Mouse (Mus musculus) heart, adult 2 months (tissue): Measurements from ENCODE around the gene Tjap1. TPM values are rescaled to one million over a fixed set of nuclear protein-coding genes. Genes with fewer than 3 reads are reported as not detected.

ENCODE experiments used
- DNase-seq, 2 experiments: peaks; one replicate each; pipeline ENCODE4 v3.0.0; 2021
- H3K27ac ChIP-seq: fragments of 200-600 bp; 2 replicates; pipeline ENCODE4 v1.8.1; 2022
- H3K27me3 ChIP-seq: fragments of 200-500 bp; 2 replicates; pipeline ENCODE4 v1.6.1; 2012; ENCODE audit warnings: mild to moderate bottlenecking, low read length, inconsistent platforms, mixed read lengths; ENCODE audit not compliant: control insufficient read depth, insufficient read depth
- H3K36me3 ChIP-seq: fragments of 200-500 bp; 2 replicates; pipeline ENCODE4 v1.6.1; 2012; ENCODE audit warnings: low read length, inconsistent platforms; ENCODE audit not compliant: control insufficient read depth, insufficient read depth
- H3K4me1 ChIP-seq: fragments of 200-500 bp; 2 replicates; pipeline ENCODE4 v1.6.1; 2011; ENCODE audit warnings: low read length; ENCODE audit not compliant: control insufficient read depth, insufficient read depth
- H3K4me3 ChIP-seq: fragments of 200-600 bp; 2 replicates; pipeline ENCODE4 v1.8.1; 2022
- H3K79me2 ChIP-seq: fragments of 200-500 bp; replicated peaks from 2 replicates; pipeline ENCODE4 v1.6.1; 2012; ENCODE audit warnings: mild to moderate bottlenecking, inconsistent platforms, low read length, moderate library complexity, mixed read lengths; ENCODE audit not compliant: control insufficient read depth, insufficient read depth
- H3K9ac ChIP-seq: fragments of 200-500 bp; 2 replicates; pipeline ENCODE4 v1.6.1; 2012; ENCODE audit warnings: low read depth, mild to moderate bottlenecking, control low read depth, inconsistent platforms, low read length, mixed read lengths
- CTCF ChIP-seq: fragments of 200-600 bp; IDR thresholded peaks from 2 replicates; pipeline ENCODE4 v1.8.1; 2022; ENCODE audit warnings: antibody characterized with exemption, mild to moderate bottlenecking, moderate library complexity
- EP300 ChIP-seq: fragments of 200-500 bp; IDR thresholded peaks from 2 replicates; pipeline ENCODE4 v1.6.1; 2011; ENCODE audit warnings: low read depth, low read length, control low read depth; ENCODE audit not compliant: insufficient read depth
- POLR2A ChIP-seq: fragments of 200-500 bp; IDR thresholded peaks from 2 replicates; pipeline ENCODE4 v1.6.1; 2011; ENCODE audit warnings: mild to moderate bottlenecking, low read depth, low read length, control low read depth; ENCODE audit not compliant: insufficient read depth
- WGBS: fragments of 180-500 bp; shearing (Covaris S2); methylation state at CpG from one replicate; pipeline ENCODE4 v1.1.7; 2018; 5-methylcytosine and 5-hydroxymethylcytosine counted together
- intact Hi-C: fragments of 180-260 bp; cut with DNase I; formaldehyde crosslinking; loops from one replicate; pipeline ENCODE4 v1.15.1; 2025
- polyA plus RNA-seq: library from polyadenylated mRNA; depleted of rRNA; stranded (reverse); fragments of >200 nt; gene quantifications from 2 replicates; pipeline ENCODE4 v1.2.3, GENCODE M21; 2012
- total RNA-seq, 2 experiments: library from RNA; stranded (reverse); gene quantifications; 2 replicates each; pipeline ENCODE4 v1.2.3; 2021

The Tjap1 gene
- total and polyA plus RNA-seq, 3 experiments: 28.3 to 39.1 (median 34.7) TPM

DNA sequence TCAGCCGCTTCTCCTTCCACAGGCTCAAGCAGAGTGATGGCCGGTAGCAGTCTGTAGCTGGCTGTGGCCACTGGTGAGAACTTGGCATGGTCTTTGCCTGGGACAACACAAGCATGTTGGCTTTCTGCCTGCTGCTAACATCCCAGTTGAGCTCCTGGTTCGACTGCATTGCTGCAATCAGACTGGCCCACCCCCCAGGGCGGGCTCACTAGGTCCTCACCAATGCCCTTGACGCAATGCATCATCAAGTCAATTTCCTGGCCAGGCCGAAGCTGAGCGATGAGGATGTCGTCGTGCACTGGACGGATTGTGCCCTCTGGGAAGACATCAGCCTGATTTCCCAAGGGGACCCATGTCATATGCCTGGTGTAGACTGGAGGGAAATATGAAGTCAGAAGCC is 38.2 kb downstream of the Tjap1 start:
- Histone ChIP-seq H3K4me3 (no peak overlapping the region), H3K27ac (no peak overlapping the region), H3K36me3 (peaks cover 4% of the 10 kb centered on the region; the same call in 1 of the 2 replicates), H3K79me2 (peaks cover 2% of the 10 kb centered on the region; the same call in 1 of the 2 replicates), H3K9ac (no peak overlapping the region), H3K4me1 (peaks cover 5% of the 10 kb centered on the region; the same call in 1 of the 2 replicates), H3K27me3 (no peaks in the 10 kb centered on the region)
- TF ChIP-seq POLR2A (no peak), EP300 (no peak), CTCF (no peak)
- WGBS: 54% methylated on average over 10 of the region's 10 CpGs
- intact Hi-C loops: no loop called here
- DNase-seq: peak in 1 of 2 experiments; percentile 39

DNA sequence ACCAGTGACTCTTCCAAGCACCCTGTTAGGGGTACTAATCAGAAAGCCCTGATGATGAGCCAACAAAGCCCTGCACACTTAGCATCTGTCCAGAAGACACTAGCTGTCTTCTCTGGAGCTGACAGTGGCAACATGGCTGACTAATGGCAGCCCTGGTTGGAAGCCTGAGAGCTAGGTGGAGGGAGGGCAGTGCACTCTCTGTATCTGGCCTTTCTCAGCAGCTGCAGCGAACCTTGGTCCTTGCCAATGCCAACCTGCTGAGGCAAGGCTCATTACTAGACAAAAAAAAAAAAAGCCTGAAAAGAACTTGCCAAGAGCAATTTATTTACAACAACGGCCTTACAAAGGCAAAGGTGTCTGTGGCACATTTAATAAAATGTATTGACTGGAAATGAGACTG is 39.2 kb downstream of the Tjap1 start:
- H3K27me3 ChIP-seq: no peaks in the 10 kb centered on the region
- H3K4me3 ChIP-seq: no peak overlapping the region
- H3K36me3 ChIP-seq: peaks cover 2% of the 10 kb centered on the region; the same call in 1 of the 2 replicates
- H3K27ac ChIP-seq: no peak overlapping the region
- WGBS: 80% methylated on average over 2 of the region's 2 CpGs
- intact Hi-C loops: no loop called here
- H3K9ac ChIP-seq: no peak overlapping the region
- no peak for DNase-seq
- H3K79me2 ChIP-seq: peaks cover 2% of the 10 kb centered on the region; the same call in 1 of the 2 replicates
- H3K4me1 ChIP-seq: peaks cover 1% of the 10 kb centered on the region; the same call in 1 of the 2 replicates
- TF ChIP-seq EP300 (no peak), CTCF (no peak), POLR2A (no peak)

DNA sequence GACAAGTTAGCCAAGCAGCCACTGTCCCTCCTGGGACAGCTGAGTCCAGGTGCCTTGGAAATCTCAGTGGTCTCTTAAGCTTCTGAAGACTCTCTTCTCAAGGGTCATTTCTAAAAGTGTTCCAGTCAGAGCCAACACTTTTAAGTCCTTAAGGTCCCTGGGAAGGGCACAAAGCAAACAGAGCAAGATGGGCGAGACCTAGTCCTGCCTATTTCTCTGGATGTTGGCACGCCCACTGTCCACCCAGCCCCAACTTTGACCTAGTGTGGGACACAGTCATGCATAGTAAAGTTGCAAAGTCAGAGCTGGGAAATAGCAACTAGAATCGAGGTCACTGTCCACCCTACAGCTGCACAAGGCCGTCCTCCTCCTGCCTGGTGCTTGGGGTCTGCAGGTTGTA is 39.8 kb downstream of the Tjap1 start:
- intact Hi-C loops: no loop called here
- DNase-seq: no peak
- H3K36me3 ChIP-seq: peaks cover 2% of the 10 kb centered on the region; the same call in 1 of the 2 replicates
- H3K27me3 ChIP-seq: no peaks in the 10 kb centered on the region
- no peak overlapping the region for H3K4me3 ChIP-seq
- H3K4me1 ChIP-seq: peaks cover 1% of the 10 kb centered on the region; the same call in 1 of the 2 replicates
- H3K27ac ChIP-seq: no peak overlapping the region
- H3K9ac ChIP-seq: no peak overlapping the region
- TF ChIP-seq CTCF: no peak
- no peak for TF ChIP-seq POLR2A
- no peak for TF ChIP-seq EP300
- H3K79me2 ChIP-seq: peaks cover 2% of the 10 kb centered on the region; the same call in 1 of the 2 replicates
- WGBS: 85% methylated on average over 4 of the region's 4 CpGs

DNA sequence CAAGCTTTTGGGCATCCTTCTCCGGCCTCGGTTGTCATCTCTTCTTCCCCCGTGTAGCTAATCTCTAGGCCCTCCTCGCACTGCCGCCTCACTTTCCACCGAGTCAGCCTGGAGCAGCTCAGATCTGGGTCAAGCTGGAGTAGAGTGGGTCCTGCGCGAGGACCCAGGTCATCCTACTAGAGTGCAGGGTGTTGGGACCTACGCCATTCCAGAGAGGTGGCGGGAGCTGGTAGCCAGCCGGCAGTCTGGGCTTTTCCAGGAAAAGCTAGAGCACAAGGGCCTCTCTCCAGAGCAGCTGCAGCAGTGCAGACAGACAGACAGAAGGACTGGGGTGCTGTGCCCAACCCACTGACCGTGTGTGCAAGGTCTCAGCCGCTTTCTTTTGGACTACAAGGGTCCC is 40.6 kb downstream of the Tjap1 start:
- no peak for TF ChIP-seq EP300
- TF ChIP-seq POLR2A: no peak
- no peak for TF ChIP-seq CTCF
- intact Hi-C loops: no loop called here
- WGBS: 85% methylated on average over 13 of the region's 13 CpGs
- H3K9ac ChIP-seq: no peak overlapping the region
- no peak for DNase-seq
- no peak overlapping the region for H3K27ac ChIP-seq
- H3K79me2 ChIP-seq: no peaks in the 10 kb centered on the region
- peaks cover 1% of the 10 kb centered on the region; the same call in 1 of the 2 replicates for H3K4me1 ChIP-seq
- H3K36me3 ChIP-seq: peaks cover 2% of the 10 kb centered on the region; the same call in 1 of the 2 replicates
- no peaks in the 10 kb centered on the region for H3K27me3 ChIP-seq
- H3K4me3 ChIP-seq: no peak overlapping the region

DNA sequence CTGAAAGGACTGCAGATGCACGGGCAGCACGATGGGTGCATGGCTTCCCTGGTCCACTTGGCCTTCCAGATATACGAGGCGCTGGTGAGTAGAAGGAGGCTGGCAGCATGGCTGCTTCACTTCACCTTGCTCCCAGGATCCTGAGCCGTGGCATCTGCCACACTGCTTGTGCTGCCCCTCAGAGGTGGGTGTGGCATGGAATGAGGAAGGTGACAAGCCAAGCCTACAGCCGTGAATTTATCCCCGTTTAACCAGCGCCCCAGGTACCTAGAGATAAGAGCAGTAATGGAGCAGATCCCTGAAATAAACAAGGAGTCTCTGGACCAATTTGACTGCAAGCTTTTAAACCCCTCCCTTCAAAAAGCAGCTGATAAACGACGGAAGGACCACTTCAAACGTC is 41.4 kb downstream of the Tjap1 start:
- no peak for DNase-seq
- Histone ChIP-seq H3K9ac (no peak overlapping the region), H3K79me2 (no peaks in the 10 kb centered on the region), H3K36me3 (no peaks in the 10 kb centered on the region), H3K4me3 (no peak overlapping the region), H3K27ac (no peak overlapping the region), H3K27me3 (no peaks in the 10 kb centered on the region), H3K4me1 (no peaks in the 10 kb centered on the region)
- 75% methylated on average over 11 of the region's 11 CpGs for WGBS
- TF ChIP-seq POLR2A: no peak
- TF ChIP-seq EP300: no peak
- no peak for TF ChIP-seq CTCF
- intact Hi-C loops: no loop called here

DNA sequence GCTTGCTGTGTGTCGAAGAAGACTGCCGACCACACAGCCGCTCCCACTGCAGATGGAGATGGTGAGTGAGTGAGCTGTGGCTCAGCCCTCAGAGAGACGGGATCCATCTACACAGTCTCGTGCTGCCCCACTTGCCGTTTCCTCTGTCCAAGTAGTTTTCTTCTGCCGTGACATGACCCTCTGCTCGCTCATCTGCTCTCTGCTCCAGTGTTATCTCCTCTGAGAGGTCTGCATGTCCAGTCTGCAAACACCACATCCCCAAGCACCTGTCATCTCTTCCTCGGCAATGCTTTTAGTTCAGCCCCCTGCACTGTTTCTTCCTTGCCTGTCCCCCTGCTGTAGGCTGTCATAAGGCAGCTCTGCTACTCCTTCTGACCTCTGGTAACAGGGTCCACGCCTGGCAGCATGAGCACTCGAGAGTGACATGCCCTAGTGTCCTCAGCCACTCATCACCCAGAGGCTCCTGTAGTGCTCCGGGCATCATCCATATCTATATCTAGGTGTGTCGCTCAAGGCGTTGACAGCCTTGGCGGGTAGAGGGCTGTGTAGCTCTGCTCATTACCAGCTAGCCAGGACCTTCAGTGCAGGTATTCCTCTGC is 43.2 kb downstream of the Tjap1 start:
- Histone ChIP-seq H3K27ac (no peak overlapping the region), H3K79me2 (no peaks in the 10 kb centered on the region), H3K9ac (no peak overlapping the region), H3K36me3 (no peaks in the 10 kb centered on the region), H3K4me1 (no peaks in the 10 kb centered on the region), H3K27me3 (no peaks in the 10 kb centered on the region), H3K4me3 (no peak overlapping the region)
- intact Hi-C loops: no loop called here
- DNase-seq: no peak
- 71% methylated on average over 15 of the region's 15 CpGs for WGBS
- no peak for TF ChIP-seq CTCF
- no peak for TF ChIP-seq EP300
- no peak for TF ChIP-seq POLR2A
